Mouse (Mus musculus) c-Kit-positive CD71-negative TER-119-negative erythroid progenitor cells, embryonic 14.5 days (primary cell): Measurements from ENCODE around the gene Iqsec1.

ENCODE experiments used
- DNase-seq: peaks from one replicate; pipeline ENCODE4 v3.0.0-alpha.2; 2013; ENCODE audit warnings: low read depth

Iqsec1 gene

DNA sequence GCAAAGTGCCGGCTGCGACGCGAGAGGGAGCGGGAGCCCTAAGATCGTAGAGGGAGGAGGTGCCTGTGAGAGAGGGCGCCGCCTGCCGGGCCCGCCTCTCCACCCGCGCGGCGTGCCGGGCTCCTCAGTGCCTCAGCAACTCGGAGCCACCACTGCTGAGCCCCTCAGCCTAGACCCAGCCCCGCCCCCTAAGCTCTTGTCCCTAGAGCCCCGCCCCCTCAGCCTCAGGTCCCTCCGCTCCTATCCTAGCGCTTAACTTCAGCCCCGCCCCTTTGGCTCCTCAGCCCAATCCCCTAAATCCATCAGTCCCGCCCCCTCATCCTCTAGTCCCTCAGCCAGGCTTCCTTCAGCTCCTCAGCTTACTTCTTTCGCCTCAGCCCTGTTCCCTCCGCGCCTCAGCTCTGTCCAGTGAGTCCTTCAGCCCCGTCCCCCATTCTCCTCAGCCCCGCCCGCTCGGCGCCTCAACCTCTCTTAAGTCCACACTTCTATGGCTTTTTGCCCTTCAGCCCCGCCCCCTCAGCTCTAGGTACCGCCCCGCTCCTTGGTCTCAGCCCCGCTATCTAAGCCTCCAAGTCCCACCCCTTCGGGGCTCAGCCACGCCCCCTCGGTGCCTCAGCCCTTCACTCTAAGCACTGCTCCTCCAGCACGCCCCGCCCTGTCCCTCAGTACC, at the start of gene Iqsec1:
Iqsec1 (minus strand) TSS at position 38 of the 670 bp plus-strand sequence.
- peak; percentile 96 for DNase-seq

DNA sequence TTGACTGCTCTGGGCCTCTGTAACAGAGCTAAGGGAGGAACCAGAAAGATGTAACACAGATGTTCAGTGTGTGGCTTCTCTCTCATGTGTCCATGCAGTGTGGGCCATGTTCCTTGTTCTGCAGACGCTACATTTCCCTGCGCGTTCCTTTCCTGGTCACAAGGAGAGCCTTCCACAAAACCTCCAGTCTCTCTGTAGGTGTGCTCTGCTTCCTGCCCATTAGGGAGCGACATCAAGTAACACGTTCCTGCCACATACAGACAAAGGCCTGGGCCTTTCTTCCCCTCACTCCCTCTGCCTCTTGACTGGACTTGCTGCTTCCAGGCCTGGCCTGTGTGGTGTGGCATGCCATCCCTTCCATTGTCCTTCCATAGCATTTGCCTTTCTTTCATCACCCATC, 39.8 kb upstream of the Iqsec1 start:
- no peak for DNase-seq

DNA sequence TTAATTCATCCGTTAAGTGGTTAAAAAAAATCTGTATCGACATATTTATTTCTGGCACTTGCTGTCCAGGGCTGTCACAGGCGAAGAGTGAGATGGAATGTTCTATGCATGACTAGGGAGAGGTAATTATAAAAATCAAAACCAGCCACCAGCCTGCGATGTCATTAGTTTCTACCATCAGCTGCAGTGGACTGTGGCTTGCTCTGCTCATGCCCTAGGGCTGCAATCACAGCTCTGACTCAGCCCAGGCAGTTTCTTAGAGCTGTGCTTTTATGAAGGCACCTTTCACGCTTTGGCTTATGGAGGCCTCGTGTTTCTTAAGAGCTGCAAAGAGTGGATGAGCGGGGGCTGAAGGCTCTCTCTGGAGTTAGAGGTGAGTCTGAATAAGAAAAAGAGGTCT, 32.3 kb upstream of the Iqsec1 start:
- DNase-seq, result no peak

DNA sequence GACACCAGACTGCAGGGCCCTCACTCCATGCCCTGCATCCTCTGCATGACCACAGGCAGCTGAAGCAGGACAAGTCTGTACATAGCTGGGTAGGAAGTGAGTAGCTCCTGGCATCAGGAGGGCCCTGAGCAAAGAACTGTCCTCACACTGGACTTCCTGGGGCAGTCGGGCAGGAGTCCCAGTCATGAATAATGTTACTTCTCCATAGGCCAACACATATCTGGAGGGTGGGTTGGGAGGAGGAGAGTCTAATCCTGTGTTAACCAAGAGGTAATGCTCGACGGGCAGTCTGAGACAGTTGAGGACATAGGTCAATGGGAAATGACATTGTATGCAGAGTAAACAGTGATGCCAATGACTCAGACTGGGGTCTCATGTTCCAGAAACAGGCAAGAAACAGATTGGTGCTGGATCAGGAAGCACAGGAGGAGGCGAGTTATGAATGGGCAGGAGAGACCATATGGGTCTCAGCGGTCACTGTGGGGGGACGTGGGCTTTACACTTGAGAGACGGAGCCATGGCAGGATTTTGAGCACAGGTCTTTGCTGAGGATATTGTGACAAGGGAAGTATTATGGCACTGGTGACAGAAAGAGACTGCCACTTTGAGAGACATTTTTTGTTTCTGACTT, 28.2 kb upstream of the Iqsec1 start:
- DNase-seq, result no peak

DNA sequence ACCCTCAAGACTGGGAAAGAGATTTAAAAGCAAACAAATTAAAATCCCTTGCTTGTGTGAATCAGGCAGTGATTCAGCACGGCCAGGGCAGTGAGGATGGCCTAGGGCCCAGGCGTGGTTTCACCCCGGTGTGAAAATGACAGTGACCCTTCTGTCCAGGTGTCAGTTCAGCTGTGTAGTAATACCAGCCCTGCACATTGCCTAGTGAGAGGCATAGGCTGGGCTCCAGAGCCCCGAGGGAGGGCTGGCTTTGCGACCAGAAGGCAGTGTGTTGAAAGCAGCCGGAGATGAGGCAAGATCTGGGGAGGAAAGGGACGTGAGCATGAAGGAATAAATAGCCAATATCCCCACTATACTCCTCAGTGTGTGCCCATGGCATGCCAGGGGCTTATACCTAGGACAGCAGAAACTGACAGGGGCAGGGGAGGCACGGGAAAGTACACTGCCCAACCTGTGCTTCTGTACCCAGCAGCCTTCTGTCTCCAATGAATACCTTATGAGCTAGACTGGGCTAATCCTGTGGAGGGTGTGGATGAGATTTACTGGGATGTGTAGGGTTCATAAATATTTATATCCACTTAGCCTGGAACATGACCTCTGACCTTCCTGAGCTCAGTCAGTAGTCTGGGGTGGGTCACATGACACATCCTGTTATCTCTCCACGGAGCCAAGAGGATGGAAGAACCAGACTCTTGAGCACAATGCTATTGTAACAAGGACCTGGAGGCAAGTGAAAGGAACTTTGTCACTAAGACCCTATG, 25.9 kb upstream of the Iqsec1 start:
- no peak for DNase-seq

DNA sequence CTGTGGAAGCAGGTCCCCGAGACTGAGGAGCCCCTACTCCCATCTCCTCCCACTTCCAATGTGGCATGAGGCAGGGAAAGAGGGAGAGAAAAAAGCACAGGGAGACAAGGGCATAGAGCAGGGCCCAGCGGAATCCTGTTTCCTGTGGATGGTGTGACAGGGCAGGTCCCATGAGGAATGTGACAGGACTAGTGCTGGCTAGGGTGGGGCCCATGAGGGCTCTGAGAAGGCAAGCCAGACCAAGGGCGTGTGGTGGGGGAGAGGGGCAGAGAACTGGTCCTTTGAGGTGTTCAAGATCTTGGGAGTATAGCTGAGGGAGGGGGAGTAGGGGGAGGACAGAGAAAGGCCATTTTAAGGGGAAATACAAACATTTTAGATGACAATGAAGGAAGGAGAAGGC, 24.0 kb upstream of the Iqsec1 start:
- no peak for DNase-seq

DNA sequence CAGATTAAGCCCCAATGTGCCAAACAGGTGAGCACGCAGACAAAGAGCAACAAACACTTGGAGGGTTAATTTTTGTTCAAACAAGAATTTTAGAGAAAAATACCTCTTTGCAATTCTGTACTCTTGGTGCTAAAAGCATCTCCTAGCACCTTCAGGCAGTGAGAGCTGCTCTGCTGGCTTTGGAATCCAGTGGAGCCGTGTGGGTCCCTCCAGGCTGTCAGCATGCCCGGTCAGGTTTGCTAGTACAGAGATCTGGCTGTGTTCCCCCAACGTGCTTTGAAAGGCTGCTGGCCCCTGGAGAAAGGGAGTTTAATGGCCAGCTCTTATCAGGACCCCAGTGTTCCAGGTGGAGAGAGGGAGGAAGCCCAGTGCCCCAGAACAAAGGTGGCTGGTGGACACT, 23.1 kb upstream of the Iqsec1 start:
- DNase-seq, result no peak

DNA sequence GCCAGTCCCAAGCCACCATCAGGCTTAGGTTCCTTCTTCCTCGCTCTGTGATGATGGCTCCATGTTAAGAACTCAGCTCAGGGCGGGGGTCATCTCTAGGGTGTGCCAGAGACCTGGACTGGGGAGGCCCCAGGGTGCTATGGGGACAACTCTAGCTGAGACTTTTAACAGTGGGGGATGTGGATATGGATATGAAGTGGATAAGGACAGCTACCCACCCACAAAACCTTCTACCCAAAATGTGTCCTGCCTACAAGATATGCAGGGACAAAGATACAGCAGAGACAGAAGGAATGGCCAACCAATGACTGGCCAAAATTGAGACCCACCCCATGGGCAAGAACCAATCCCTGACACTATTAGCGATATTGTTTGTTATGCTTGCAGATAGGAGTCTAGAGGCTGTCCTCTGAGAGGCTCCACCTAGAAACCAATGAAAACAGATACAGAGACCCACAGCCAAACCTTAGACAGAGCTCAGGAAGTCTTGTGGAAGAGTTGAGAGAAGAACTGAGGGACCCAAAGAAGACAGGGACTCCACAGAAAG, 19.9 kb upstream of the Iqsec1 start:
- no peak for DNase-seq

DNA sequence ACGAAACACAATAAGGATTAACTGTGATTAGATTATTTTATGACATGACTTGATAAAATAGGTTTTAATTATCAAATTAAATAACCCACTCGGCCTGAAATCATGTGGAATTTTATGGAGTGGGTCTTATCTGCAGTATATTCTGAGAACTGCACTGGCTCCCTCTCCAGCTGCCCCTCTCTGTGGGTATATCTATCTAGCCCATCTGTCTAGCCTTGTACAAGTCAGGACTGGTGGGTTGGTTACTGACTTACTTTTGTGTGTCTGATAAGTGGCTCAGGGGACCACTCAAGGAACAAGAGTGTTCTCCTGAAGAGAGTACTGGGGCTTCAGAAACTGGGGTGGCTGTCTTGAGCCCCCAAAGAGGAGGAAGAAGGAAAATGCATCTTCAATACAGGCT, 18.7 kb upstream of the Iqsec1 start:
- no peak for DNase-seq

DNA sequence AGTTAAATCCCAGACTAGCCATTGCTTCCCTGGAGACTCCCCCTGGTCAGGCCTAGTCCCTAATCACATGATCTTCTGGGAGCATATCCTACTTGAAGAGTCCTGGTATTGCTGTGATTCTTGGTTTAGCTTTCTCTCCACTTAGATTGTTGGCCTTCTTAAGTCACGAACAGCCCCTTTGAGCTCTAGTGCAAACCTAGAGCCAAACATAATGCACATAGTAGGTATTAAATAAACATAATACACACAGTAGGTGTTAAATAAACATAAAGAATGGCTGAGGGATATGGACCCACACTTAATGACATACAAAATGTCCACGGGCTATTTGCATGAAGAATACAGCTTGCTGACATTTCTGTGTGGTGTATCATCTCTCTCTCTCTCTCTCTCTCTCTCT, 15.7 kb upstream of the Iqsec1 start:
- no peak for DNase-seq

DNA sequence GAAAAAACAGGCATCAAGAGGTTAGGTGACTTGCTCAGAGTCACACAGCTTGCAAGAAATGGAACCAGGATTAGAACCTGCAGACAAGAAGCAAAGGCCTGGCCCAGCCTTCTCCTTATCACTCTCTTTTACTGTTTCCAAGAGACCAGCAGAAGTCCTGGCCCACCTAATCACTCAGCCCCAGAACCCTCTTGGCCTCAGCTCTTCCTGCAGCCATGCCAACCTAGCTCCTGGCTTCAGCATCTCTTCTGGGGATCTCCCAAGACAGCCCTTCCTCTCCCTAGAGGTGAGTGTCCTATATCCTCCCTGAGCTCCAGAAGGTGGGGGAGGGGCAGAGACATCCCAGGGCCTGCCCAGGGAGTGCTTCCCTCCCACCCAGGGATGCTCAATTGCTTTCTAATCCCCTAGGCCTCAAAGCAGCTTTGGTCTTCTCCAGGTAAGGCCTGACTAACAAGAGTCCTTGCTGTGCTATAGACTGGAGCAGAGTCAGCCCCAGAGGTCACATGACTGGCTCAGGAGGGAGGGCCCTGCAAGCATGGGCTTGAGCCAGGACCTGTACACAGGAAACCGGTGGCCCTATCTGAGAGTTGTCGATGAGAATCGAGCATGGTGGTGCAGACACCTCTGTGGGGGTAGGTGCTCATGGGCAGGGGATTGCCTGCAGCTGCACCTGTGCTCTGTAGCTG, 15.0 kb upstream of the Iqsec1 start:
- no peak for DNase-seq

DNA sequence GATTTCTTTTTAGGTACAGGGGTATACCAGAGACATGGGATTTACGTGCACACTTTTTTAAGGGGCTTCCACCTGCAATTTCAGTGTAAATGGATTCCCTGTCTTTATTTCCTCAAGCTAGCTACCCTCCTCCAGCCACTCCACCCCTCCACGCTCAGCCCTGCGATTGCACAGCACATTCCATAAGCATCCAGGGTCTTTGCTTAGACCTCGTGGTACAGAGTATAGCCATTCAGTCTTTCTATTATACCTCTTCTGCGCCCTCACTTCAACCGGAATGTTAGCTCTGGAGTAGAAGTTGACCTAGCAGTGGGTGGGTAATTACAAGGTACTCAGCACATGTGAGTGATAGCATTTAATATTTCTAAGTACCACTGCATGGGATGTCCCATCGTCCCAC, 13.1 kb upstream of the Iqsec1 start:
- no peak for DNase-seq

DNA sequence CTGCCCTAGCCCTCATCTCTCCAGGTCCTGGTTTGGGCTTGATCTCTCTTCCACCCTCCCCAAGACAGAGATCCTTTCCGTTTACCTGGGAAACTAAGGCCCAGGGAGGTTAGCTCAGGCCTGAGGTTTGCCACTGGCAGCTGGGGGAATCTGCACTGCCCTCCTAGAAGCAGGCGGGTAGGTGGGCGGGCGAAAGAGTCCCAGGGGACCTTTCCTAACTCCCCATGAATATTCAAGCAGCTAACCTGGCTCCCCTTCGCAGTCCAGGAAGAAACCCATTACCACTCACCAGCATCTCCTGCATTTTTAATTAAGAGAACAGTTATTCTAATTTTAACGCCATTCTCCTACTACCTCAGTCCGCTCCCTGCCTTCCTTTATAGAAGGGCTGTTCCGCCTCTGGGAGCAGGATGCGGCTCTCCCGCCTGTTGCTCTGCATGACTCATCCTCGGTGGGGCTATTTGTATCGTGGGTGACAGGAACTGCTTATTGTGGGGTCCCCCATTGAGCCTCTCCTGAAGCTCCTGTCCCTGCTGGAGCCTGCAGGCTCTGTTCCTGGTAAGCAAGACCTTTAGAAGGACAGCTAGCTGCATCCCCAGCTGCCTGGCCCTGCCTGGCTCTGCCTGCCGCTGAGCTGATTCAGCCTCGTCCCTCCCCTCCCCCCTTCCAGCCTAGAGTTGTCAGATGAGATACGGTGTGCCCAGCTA, 12.5 kb upstream of the Iqsec1 start:
- DNase-seq, result no peak

DNA sequence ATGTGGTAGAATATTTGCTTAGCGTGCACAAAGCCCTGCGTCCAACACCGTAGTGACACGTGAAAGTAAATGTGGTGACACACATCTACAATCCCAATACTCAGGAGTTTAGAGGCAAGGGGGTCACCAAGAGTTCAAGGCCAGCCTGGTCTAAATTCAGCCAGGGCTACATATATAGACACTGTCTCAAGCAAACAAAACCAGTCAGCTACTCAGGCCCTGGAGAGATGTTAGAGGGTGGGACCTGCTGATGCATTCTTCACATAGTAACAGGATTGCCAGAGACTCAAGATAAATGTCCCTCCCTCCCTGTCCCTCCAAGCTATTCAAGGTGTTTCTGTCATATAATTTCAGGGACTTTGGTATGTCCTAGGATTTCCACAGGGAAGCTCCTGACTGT, 10.7 kb upstream of the Iqsec1 start:
- no peak for DNase-seq

DNA sequence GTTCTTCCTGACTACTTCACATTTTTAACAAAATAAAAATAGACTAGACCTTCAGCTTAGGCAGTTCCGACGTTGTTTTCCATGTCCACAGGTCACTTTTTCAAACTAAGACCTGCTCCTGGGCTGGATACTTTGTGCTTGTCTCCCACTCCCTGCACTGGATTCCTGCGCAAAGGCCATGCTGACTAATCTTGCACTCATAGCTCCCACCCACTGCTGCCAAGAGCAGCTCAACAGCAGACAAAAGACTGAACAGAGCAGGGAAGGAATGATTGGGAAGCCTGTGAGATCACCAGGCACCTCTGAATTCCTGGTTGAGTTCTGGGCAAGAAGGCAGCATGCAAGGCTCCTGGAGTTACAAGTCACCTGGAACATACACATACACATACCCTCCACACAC, 8.5 kb upstream of the Iqsec1 start:
- no peak for DNase-seq

DNA sequence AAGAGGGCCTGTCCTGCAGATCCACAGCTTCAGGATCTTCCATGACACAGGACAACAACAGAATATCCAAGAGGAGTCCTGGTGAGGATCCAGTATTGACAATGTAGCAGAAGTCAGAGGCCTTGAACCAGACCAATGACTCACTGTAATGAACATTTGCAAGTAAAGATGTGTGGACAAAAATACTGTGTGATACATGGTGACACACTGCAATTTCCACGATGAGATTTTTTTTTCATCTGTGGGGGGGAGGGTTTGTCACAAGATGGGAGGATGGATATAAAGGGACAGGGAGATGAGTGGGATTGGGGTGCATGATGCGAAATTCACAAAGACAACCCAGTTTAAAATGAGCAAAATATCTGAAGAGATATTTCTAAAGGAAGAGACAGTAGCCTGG, 7.7 kb upstream of the Iqsec1 start:
- no peak for DNase-seq

DNA sequence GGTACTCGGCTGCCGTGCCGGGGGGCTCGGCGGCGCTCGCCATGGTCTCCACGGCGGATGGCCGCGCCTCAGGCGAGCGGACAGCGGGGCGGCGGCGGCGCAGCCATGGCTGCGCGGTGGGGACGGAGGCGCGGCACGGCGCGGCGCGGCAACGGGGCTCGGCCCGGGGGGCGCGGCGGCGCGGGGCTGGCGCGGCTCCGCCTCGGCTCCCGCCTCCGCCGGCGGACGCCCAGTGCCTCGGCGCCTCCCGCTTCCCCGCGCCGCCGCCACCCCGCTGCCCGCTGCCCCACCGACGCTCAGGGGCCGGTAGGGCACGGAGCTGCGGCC, 223 bp downstream of the Iqsec1 start:
- no peak for DNase-seq

DNA sequence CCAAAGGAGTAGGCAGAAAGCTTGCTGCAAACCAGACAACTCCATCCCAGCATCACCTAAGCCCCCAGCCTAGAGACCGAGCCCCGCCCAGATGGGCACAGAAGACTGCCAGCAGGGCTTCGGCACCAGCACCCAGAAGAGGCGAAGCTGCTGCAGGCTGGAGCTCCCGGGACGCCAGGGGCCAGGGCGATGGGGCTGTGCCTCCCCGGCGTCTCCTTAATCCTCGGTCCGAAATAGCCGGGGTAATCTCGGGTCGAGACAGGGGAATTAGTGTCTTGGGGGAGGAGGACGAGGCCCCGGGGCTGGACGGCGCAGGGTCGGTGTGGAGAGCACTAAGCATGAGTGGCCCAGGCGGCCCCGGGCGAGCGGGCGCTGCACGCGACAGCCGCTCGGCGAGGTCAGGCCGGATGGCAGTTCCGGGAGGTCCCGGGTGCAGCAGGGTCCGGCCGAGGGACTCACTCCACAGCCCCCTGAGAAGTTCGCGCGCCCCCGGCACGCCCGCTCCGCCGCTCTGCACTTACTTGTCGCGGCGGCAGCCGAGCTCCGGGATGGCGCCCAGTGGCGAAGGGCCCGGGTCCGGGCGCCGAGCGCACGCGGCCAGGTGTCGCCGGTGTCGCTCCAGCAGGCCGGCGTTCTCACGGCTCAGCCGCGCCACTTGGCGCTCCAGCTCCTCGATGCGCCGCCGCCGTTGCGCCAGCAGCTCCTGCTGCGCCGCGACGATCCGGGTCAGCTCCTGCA, 755 bp downstream of the Iqsec1 start:
- DNase-seq, result no peak

DNA sequence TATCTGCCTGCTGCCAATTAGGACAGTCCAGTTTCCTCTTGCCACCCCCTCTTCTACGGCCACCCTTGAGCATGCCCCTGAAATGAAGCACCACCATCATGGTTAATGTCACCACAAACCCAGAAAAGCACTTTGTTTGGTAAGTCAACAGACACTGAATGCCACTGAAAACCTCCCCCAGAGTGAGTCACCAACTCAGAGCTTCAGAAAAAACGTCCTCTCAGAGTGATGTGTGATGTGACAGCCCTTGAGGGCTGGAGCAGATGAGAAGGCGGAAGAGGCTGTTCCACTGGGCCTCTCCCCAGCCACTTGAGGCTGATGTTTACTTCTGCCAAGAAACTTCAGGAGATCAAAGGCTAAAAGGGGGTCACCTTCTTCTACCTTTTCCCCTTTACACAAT, 4.4 kb downstream of the Iqsec1 start:
- DNase-seq, result no peak

DNA sequence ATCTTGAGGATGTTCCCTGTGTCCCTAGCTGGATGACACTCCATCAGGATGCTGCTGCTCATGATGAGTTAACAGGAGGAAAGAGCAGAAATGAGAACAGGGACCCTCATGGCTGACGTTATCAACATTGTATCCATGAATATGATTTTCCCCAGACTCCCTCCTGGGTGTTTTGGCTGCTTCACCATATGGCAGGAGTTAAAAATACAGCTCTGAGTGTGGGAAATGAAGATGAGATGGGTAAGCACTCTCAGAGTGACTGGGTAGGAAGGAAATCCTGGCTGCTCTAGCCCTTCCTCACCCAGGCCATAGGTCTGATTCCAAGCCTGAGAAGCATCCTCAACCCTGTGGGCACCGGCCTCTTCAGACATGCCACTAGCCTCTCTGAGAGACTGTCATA, 14.2 kb downstream of the Iqsec1 start:
- DNase-seq, result no peak

DNA sequence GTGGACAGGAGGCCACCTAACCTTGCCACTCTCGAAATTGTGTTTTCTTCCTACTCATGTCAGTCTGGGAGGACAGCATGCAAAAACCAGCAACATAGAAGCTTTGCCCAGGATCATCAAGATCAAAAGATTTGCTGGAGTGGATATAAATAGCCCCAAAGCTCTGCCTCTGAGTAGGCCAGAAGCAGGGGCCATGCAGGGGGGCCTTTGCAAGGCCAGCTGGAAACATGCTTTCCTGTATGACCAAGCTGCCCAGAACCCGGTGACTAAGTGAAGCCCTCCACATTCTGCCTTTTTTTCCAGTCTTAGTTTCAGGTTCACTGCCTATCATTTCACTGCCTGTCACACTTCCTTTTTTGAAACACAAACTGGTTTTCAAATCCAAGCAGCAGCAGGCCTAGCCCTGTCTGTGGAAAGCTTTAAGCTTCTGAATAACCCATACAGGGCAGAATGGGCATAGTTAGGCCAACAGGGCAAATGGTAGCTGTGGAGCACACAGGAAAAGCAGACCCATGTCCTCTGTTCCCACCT, 19.1 kb downstream of the Iqsec1 start:
- DNase-seq, result no peak
